Mouse (Mus musculus): ENCODE results near the gene Kpna1. TPM values are rescaled to one million over a fixed set of nuclear protein-coding genes. Genes with fewer than 3 reads are reported as not detected.
A peak's percentile ranks its signal among the peaks of the same experiment; 100 is the strongest.
"Not testable (repeated sequence)": the region's sequence is repeated elsewhere in the genome, so short reads cannot be mapped to it uniquely, and the experiment has no call there.

Gene Kpna1
- polyA plus RNA-seq (2015; fragmentation: Nextera tagmentation; extraction: Ambion mirVana) = 33.3 and 35.9 TPM in 2 replicates

DNA sequence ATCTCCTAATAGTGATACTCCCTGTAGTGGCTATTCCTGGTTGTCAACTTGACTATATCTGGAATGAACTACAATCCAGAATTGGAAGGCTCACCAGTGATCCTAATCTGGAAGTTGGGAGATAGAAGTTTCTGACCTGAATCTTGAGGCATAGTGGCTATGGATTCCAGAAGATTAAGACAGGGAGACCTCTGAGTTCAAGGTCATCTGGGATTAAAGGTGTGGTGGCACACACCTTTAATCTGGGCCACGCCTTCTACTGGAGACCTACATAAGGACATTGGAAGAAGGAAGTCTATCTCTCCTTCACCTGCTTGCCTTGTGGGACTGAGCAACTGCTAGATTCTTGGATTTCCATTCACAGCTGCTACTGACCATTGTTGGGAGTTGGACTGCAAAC is at the start of gene Kpna1:
Gene Kpna1, plus strand, starts transcription at position 301 of the 400 bp plus-strand sequence.
- 86% methylated on average over 1 of the region's 1 CpGs for WGBS
- H3K4me3 ChIP-seq (replicated peaks); H3K4me2 ChIP-seq; H3K4me1 ChIP-seq; H3K9ac ChIP-seq; H3K9me3 ChIP-seq; H3K27ac ChIP-seq; ATAC-seq (ENCODE audit: insufficient read depth, low FRiP score, low read depth); H3K27me3 ChIP-seq (replicated peaks); H3K36me3 ChIP-seq: not testable (repeated sequence)

DNA sequence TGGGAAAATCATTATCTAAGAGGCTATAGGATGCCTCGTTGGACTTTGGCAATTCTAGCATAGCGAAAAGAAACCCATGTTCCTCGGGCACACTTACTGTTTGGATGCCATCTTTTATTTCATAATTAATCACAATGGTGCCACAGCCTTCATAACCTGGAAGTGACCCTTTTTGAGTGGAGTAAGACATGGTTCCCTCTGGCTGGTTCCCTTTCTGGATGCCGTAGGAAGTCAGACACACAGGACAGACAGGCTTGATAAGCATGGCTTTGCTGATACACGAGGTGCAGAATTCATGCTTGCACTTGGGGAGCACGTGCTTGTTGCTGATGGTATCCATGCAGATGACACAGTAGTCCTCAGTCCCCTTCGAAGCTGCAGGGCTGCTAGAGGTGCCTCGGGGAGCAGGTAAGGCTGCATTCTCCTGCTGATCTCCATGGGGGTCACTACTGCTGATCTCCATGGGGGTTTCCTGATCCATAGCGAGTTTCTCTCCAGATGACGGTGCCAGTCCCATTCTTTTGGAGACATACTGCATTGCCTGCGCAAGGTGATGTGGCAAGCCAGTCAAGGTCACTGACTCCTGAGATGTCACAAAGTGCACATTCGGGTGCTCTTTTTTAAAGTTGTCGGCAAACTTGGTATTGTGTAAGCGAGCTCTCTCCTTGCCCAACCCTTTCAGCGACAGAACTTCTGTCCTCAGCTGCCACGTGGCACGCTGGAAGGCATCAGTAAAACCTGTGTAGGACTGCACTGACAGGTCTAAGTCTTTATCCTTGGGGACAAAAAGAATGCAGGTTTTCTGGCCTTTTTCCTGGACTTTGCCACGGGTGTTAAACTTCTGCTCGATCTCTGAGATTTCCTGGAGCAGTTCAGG is 46.1 kb upstream of the Kpna1 start:
- Histone ChIP-seq H3K9ac (no peak overlapping the region), H3K27me3 (replicated peaks) (no peaks in the 10 kb centered on the region), H3K27ac (no peak overlapping the region), H3K4me2 (no peak overlapping the region), H3K4me1 (no peaks in the 10 kb centered on the region), H3K9me3 (no peaks in the 10 kb centered on the region), H3K36me3 (0 out of 2 replicates have a peak, but pooled peaks cover 4% of the 10 kb centered on the region), H3K4me3 (replicated peaks) (no peak overlapping the region)
- WGBS = 85% methylated on average over 19 of the region's 19 CpGs
- no peak for ATAC-seq (ENCODE audit: insufficient read depth, low FRiP score, low read depth)

DNA sequence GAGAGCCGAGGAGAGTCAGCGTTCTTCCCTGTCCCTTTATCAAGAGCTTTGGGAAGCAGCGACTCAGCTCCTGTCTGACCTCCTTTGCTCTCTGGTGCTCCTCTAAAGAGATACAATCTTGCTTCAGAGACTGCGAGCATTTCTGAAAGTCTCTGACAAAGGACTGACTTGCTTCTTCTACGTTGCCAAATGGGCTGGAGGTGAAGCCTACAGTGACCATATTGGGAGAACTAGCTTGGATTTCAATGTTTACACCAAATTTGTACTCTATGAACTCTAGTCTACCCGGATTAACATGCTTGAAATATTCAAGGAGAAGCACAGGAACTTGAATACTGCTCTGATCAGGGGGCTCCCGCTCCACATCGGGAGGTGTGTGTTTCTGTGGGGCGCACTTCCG is 45.4 kb upstream of the Kpna1 start:
- WGBS = 74% methylated on average over 10 of the region's 10 CpGs
- no peak for ATAC-seq (ENCODE audit: insufficient read depth, low FRiP score, low read depth)
- no peak overlapping the region for H3K4me3 ChIP-seq (replicated peaks)
- H3K36me3 ChIP-seq = 0 out of 2 replicates have a peak, but pooled peaks cover 4% of the 10 kb centered on the region
- H3K27ac ChIP-seq = no peak overlapping the region
- H3K9me3 ChIP-seq = no peaks in the 10 kb centered on the region
- H3K9ac ChIP-seq = no peak overlapping the region
- no peak overlapping the region for H3K4me2 ChIP-seq
- H3K4me1 ChIP-seq = no peaks in the 10 kb centered on the region
- H3K27me3 ChIP-seq (replicated peaks) = no peaks in the 10 kb centered on the region

DNA sequence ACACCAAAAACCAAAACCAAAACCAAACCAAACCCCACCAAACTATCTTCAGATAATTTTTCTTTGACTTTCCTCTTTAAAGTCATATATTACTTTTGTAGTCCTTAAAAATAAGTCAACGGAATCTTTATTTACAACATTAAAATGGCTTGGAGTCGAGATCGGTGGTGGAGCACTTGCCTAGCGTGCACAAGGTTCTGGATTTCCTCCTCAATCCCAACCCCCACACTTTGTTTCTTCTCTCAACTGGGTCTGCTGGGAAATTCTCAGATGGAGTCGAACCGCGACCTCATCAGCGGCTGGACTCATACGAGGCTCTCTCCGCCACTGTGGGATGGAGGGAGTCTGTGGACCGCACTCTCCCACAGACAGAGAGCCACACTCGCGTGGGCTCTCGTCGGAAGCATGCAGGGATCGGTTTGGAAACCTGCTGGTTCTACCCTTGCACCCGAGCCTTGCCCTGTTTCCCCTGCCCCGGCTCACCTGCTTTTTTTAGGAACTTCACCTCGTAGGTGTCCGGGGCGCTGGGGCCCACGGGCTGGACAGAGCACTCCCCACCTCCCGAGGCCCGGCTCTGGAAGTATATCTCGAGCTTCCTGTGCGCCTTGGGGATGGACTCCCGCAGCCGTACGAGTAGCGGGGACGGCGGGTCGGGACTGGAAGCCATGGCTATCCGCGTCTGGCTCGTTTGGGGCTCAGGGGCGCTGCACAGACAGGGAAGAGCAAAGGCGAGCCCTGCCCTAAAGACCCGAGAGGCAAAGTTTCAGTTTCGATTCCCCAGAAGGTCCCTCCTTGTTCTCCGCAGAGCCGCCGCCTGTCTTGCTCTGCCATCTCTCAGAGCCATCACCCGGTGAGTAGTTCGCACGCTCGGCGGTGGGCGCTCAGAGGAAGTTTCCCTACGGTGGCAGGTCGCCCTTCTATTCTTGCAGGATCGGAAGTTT is 40.1 kb upstream of the Kpna1 start, which contains the start of the genes Parp9 and Dtx3l:
Gene Parp9, plus strand, starts transcription at position 260 of the 941 bp plus-strand sequence.
Gene Dtx3l, minus strand, starts transcription at position 941 of the 941 bp plus-strand sequence.
- WGBS = 1% methylated on average over 52 of the region's 52 CpGs
- H3K4me1 ChIP-seq = peaks cover 4% of the 10 kb centered on the region; the same call in 1 of the 2 replicates
- peak within 1 kb of the TSS; percentile 75 for H3K4me3 ChIP-seq (replicated peaks)
- H3K27ac ChIP-seq = peak within 1 kb of the TSS; percentile 74
- H3K27me3 ChIP-seq (replicated peaks) = no peaks in the 10 kb centered on the region
- peak within 1 kb of the TSS; percentile 51 for H3K9ac ChIP-seq
- peak within 1 kb of the TSS; percentile 80 for H3K4me2 ChIP-seq
- no peaks in the 10 kb centered on the region; the same call in 1 of the 2 replicates for H3K36me3 ChIP-seq
- no peaks in the 10 kb centered on the region for H3K9me3 ChIP-seq
- ATAC-seq (ENCODE audit: insufficient read depth, low FRiP score, low read depth) = peak; percentile 64

DNA sequence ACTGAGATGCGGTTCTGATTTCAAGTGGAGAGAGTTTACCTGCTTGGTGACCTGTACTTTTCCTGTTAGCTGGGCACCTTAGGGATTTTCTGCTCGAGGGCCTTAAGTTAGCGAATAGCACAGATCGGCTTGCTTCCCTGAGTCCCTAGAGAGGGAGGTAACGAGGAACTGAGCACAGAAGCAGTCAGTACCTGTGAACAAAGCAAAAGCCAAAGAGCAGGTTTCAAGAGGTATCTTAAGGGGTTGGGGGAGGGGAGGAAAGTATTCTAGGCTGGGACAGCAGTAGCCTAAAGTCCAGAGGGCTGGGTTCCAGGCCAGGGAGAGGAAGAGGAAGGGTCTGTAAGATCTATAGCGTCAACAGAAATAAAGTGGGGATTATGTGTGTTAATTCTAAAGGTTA is 39.3 kb upstream of the Kpna1 start:
- Histone ChIP-seq H3K9ac (peak overlapping the region; percentile 51; the same call in 1 of the 2 replicates), H3K4me1 (peaks cover 4% of the 10 kb centered on the region; the same call in 1 of the 2 replicates), H3K9me3 (no peaks in the 10 kb centered on the region), H3K4me2 (peak overlapping the region; percentile 80), H3K36me3 (no peaks in the 10 kb centered on the region; the same call in 1 of the 2 replicates), H3K27me3 (replicated peaks) (no peaks in the 10 kb centered on the region), H3K4me3 (replicated peaks) (peak overlapping the region; percentile 75), H3K27ac (peak overlapping the region; percentile 74)
- WGBS = 8% methylated on average over 6 of the region's 6 CpGs
- ATAC-seq (ENCODE audit: insufficient read depth, low FRiP score, low read depth) = peak; percentile 20; the same call in 1 of the 2 replicates

DNA sequence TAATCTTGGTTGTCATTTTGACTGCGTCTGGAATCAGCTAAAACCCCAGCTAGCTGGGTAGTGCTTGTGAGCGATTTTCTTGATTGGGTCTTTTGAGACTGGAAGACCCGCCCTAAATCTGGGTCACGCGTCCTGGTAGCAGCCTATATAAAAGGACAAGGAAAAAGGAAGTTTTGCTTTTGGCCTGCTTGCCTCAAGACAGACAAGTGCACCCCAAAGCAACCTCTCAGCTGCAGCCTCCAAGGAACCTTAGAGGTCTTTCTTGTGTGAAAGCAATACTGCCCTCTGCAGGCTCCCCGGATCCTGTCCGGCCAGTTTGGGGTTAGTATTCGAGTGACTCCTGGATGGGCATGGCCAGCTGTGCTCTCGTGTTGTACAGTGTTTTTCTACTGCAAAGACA is 38.9 kb upstream of the Kpna1 start:
- WGBS = 14% methylated on average over 9 of the region's 9 CpGs
- no peaks in the 10 kb centered on the region for H3K9me3 ChIP-seq
- ATAC-seq (ENCODE audit: insufficient read depth, low FRiP score, low read depth) = peak; percentile 60; the same call in 1 of the 2 replicates
- H3K4me2 ChIP-seq = peak overlapping the region; percentile 80
- no peak overlapping the region for H3K9ac ChIP-seq
- H3K27ac ChIP-seq = no peak overlapping the region
- H3K4me1 ChIP-seq = peaks cover 4% of the 10 kb centered on the region; the same call in 1 of the 2 replicates
- peak overlapping the region; percentile 75 for H3K4me3 ChIP-seq (replicated peaks)
- H3K36me3 ChIP-seq = no peaks in the 10 kb centered on the region; the same call in 1 of the 2 replicates
- no peaks in the 10 kb centered on the region for H3K27me3 ChIP-seq (replicated peaks)

DNA sequence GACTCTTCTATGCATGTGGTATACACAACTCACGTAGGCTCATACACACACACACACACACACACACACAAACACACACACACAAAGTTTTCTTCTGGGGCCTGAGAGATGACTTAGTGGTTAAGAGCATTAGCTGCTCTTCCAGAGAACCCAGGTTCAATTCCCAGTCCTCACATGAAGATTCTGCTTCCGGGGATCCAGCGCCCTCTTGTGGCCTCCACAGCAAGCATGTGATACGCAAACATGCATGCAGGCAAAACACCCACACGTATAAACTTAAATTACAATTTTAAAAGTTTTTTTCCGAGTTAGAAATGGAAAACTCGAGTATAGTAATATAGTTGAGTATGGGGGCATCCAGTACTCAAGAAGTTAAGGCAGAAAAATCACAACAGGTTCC is 37.2 kb upstream of the Kpna1 start:
- no peak overlapping the region for H3K9ac ChIP-seq
- no peak overlapping the region for H3K4me2 ChIP-seq
- H3K36me3 ChIP-seq = no peaks in the 10 kb centered on the region; the same call in 1 of the 2 replicates
- no peaks in the 10 kb centered on the region for H3K27me3 ChIP-seq (replicated peaks)
- H3K27ac ChIP-seq = no peak overlapping the region
- ATAC-seq (ENCODE audit: insufficient read depth, low FRiP score, low read depth) = no peak
- peaks cover 4% of the 10 kb centered on the region; the same call in 1 of the 2 replicates for H3K4me1 ChIP-seq
- 82% methylated on average over 7 of the region's 7 CpGs for WGBS
- no peak overlapping the region for H3K4me3 ChIP-seq (replicated peaks)
- H3K9me3 ChIP-seq = no peaks in the 10 kb centered on the region

DNA sequence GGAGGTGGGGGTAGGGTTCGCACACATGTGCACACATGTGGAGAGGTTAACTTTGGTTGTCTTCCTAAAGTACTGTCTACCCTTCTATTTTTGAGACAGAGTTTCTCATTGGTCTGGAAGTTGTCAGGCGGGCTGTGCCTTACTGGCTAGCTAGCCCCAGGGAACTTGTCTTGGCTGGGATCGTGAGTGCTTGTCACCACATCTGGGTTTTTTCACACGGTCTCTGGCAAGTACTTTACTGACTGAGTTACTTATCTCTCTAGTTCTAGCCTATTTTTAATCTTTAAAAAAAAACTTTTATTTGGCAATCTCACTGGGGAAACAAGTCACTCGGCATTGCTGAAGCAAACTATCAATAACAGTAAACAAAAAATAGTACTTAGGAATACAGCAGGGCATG is 29.3 kb upstream of the Kpna1 start:
- no peaks in the 10 kb centered on the region for H3K27me3 ChIP-seq (replicated peaks)
- H3K4me2 ChIP-seq = no peak overlapping the region
- H3K27ac ChIP-seq = no peak overlapping the region; the same call in 1 of the 2 replicates
- 0 out of 2 replicates have a peak, but pooled peaks cover 3% of the 10 kb centered on the region for H3K36me3 ChIP-seq
- peak; percentile 60; the same call in 1 of the 2 replicates for ATAC-seq (ENCODE audit: insufficient read depth, low FRiP score, low read depth)
- no peaks in the 10 kb centered on the region for H3K9me3 ChIP-seq
- no peak overlapping the region for H3K4me3 ChIP-seq (replicated peaks)
- no peaks in the 10 kb centered on the region for H3K4me1 ChIP-seq
- WGBS = 66% methylated on average over 5 of the region's 5 CpGs
- no peak overlapping the region for H3K9ac ChIP-seq

DNA sequence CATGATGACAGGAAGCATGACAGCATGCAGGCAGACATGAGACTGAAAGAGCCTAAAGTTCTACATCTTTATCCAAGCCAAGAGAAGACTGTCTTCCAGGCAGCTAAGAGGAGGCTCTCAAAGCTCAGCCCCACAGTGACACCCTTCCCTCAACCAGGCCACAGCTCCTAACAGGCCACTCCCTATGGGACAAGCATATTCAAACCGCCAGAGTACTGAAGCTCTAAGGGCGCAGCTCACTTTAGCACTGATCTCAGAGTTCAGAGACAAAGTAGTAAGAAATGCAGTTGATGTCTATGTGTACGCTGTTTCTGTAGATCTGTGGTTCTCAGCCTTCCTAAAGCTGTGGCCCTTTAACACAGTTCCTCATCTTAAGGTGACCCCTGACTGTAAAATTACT is 27.3 kb upstream of the Kpna1 start:
- H3K36me3 ChIP-seq = 0 out of 2 replicates have a peak, but pooled peaks cover 3% of the 10 kb centered on the region
- no peak overlapping the region for H3K9ac ChIP-seq
- H3K9me3 ChIP-seq = no peaks in the 10 kb centered on the region
- H3K4me2 ChIP-seq = no peak overlapping the region
- WGBS = 90% methylated on average over 3 of the region's 3 CpGs
- H3K27ac ChIP-seq = no peak overlapping the region
- H3K27me3 ChIP-seq (replicated peaks) = no peaks in the 10 kb centered on the region
- H3K4me3 ChIP-seq (replicated peaks) = no peak overlapping the region
- no peaks in the 10 kb centered on the region for H3K4me1 ChIP-seq
- ATAC-seq (ENCODE audit: insufficient read depth, low FRiP score, low read depth) = no peak

DNA sequence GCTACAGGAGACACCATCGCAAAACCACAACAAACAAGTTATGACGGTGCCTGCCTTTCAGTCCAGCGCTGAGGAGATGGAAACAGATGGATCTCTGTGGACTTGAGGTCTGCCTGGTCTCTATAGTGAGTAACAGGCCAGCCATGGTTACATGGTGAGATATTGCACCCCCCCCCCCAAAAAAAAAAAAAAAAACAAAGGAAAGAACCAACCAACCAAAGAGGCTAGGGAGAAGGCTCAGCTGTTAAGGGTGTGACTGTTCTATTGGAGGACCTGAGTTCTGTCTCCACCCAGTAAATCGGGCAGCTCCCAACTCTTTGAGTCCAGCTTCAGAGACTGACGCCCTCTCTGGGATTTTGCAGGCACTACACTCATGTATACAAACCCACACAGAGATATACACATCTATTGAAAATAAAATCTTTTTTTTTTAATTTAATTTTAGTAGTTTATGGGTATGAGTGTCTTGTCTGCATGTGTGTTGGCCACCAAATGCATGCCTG is 25.9 kb upstream of the Kpna1 start:
- Histone ChIP-seq H3K27ac (no peak overlapping the region), H3K9me3 (no peaks in the 10 kb centered on the region), H3K36me3 (no peaks in the 10 kb centered on the region), H3K4me1 (no peaks in the 10 kb centered on the region), H3K4me3 (replicated peaks) (no peak overlapping the region), H3K9ac (no peak overlapping the region), H3K4me2 (no peak overlapping the region), H3K27me3 (replicated peaks) (no peaks in the 10 kb centered on the region)
- no peak for ATAC-seq (ENCODE audit: insufficient read depth, low FRiP score, low read depth)
- 86% methylated on average over 5 of the region's 5 CpGs for WGBS

DNA sequence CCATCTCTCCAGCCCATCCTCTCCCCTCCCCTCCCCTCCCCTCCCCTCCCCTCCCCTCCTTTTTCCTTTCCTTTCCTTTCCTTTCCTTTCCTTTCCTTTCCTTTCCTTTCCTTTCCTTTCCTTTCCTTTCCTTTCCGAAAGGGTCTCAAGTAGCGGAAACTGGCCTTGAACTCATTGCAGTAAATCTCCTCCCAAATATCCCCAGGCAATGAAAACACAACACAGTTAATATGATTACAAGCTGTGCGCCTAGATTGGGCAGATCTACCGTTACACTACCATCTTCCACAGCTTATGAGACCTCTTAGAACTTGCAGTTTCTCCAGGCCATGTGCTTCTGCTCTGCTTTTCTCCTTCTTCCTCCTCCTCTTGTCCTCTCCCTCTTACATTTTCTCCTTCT is 12.6 kb upstream of the Kpna1 start:
- H3K9me3 ChIP-seq; H3K36me3 ChIP-seq; H3K27ac ChIP-seq; H3K9ac ChIP-seq; H3K4me1 ChIP-seq; H3K27me3 ChIP-seq (replicated peaks); H3K4me3 ChIP-seq (replicated peaks); ATAC-seq (ENCODE audit: insufficient read depth, low FRiP score, low read depth); H3K4me2 ChIP-seq: not testable (repeated sequence)
- 81% methylated on average over 4 of the region's 4 CpGs for WGBS

All from stomach, embryonic 15.5 days (tissue).